Mouse (Mus musculus): ENCODE data around the gene Cdh6. TPM values are rescaled to one million over a fixed set of nuclear protein-coding genes. Genes with fewer than 3 reads are reported as not detected.
A peak's percentile ranks its signal among the peaks of the same experiment; 100 is the strongest.

The Cdh6 gene
- polyA plus RNA-seq (2016; fragmentation: Nextera tagmentation; extraction: Ambion mirVana) = 11.8 and 15.1 TPM in 2 replicates

DNA sequence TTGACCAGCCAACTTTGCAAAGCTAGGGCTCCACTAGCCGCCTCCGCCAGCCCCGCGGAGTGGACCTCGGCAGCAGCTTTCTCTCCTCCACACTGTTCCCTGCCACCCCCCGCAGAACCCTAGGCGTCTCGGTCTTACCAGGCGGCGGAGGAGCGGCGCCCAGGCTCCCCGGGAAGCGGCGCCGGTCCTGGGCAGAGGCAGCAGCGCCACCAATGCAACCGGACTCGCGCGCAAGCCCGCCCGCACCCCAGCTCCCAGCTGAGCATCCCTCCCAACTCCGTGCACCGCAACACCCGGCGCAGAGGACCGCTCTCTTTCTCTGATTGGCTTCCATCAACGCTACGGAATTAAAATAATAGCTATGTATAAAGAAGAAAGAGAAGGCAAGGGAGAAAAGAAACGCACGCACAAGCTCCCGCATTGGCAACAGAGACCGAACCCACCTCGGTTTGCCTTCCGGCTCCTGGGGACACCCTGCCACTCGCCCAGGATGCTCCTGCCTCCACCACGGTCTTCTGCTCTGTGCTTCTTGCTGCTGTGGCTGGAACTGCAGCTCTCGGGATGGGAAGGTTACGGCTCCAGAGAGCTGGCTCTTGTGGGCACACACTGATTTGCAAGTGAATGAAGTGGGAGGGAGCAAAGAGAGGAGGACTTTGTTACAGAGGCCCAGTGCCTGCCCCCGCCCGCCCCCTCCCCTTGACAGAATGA lies at the start of gene Cdh6:
Cdh6 (minus strand) TSS at position 605 of the 708 bp plus-strand sequence.
- H3K36me3 ChIP-seq = no peaks in the 10 kb centered on the region
- peaks cover 40% of the 10 kb centered on the region for H3K4me1 ChIP-seq
- H3K4me3 ChIP-seq = peak within 1 kb of the TSS; percentile 82
- under 1% methylated on average over 42 of the region's 42 CpGs for WGBS
- peak within 1 kb of the TSS; percentile 92 for H3K27ac ChIP-seq (replicated peaks)
- peak; percentile 90 for DNase-seq (ENCODE audit: low spot score)
- H3K27me3 ChIP-seq (ENCODE audit: low read depth, poor library complexity, severe bottlenecking) = peaks cover 38% of the 10 kb centered on the region
- no peaks in the 10 kb centered on the region for H3K9me3 ChIP-seq (replicated peaks)

DNA sequence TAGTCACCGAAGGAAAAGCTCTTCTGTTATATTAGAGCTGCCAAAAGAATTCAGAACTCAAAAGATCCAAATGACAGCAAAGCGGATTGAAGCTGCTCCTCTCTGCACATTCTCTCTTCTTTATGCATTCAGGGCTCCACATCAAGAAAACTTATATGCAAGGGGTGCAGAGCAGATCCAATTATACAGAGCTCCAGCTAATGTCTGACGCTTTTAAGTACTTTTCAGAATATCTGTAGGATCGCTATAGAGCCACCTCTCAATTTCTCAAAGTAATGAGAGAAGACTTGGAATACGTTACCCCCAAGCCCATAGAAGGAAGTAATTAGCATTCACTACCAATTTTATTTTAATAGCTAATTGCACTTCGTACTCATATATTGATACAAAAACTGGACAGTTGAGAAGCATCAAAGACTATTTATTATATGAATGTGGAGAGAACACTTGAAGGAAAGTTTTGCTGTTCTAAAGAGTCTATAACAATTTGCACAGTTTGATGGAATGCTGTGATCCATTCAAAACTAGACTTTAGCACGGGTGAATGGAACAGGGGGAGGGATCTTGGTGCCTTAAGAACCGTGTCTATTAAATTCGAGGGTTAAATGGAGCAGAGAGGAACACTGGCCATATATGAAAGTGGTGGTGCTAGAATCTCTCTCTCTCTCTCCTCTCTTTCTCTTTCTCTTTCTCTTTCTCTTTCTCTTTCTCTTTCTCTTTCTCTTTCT lies 46.4 kb upstream of the Cdh6 start:
- Histone ChIP-seq H3K27me3 (ENCODE audit: low read depth, poor library complexity, severe bottlenecking) (peaks cover under 1% of the 10 kb centered on the region; the same call in 1 of the 2 replicates), H3K4me3 (no peak overlapping the region), H3K9me3 (replicated peaks) (no peaks in the 10 kb centered on the region), H3K27ac (replicated peaks) (no peak overlapping the region), H3K4me1 (peaks cover 32% of the 10 kb centered on the region), H3K36me3 (no peaks in the 10 kb centered on the region)
- 70% methylated on average over 9 of the region's 9 CpGs for WGBS
- DNase-seq (ENCODE audit: low spot score) = no peak

DNA sequence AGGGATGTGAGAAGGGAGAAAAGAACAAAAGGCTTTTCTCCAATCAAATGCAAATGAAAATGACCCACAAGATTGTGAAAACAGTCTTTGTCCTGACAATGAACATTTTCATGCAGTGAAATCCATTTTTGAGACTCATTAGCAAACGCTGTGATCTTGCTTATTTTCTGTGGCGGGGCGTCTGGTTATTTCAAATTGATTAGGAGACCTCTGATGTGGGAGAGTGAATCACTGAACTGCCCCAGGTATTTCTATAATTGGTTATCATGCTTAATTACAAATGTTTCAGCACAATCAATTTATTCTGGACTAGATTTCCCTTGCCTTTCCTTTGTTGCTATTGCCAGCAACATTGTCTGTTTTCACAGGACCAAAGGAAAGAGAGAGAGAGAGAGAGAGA lies 44.3 kb upstream of the Cdh6 start:
- H3K9me3 ChIP-seq (replicated peaks) = no peaks in the 10 kb centered on the region
- DNase-seq (ENCODE audit: low spot score) = no peak

DNA sequence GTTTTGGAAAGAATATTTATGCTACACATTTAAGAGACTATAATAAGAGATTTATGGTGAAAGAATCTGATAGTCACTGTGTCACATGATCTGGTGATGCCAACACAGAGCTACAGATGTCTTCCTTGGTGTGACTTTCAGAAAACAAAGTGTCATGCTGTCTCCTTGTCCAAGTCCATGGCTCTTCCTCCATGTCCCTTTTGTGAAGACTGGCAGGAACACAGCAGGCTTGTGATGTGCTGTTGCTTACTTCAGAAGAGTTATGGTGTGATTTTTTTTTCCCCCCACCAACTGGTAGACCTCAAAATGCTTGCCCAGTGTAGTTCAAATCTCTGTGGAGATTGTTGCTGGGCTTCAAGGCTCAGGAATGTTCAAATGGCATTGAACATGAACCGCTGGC lies 43.7 kb upstream of the Cdh6 start:
- Histone ChIP-seq H3K9me3 (replicated peaks) (no peaks in the 10 kb centered on the region), H3K4me3 (no peak overlapping the region), H3K27ac (replicated peaks) (peak overlapping the region; percentile 59; the same call in 1 of the 2 replicates), H3K4me1 (peaks cover 50% of the 10 kb centered on the region), H3K36me3 (no peaks in the 10 kb centered on the region), H3K27me3 (ENCODE audit: low read depth, poor library complexity, severe bottlenecking) (peaks cover 8% of the 10 kb centered on the region; the same call in 1 of the 2 replicates)
- DNase-seq (ENCODE audit: low spot score) = no peak
- 88% methylated on average over 1 of the region's 1 CpGs for WGBS

More for the DNA sequence above, 44.3 kb upstream of the Cdh6 start:
- H3K4me1 ChIP-seq = peaks cover 44% of the 10 kb centered on the region
- H3K27me3 ChIP-seq (ENCODE audit: low read depth, poor library complexity, severe bottlenecking) = peaks cover 8% of the 10 kb centered on the region; the same call in 1 of the 2 replicates
- whole genome bisulfite sequencing = 68% methylated on average over 3 of the region's 3 CpGs
- no peaks in the 10 kb centered on the region for H3K36me3 ChIP-seq
- H3K4me3 ChIP-seq = no peak overlapping the region
- no peak overlapping the region for H3K27ac ChIP-seq (replicated peaks)

DNA sequence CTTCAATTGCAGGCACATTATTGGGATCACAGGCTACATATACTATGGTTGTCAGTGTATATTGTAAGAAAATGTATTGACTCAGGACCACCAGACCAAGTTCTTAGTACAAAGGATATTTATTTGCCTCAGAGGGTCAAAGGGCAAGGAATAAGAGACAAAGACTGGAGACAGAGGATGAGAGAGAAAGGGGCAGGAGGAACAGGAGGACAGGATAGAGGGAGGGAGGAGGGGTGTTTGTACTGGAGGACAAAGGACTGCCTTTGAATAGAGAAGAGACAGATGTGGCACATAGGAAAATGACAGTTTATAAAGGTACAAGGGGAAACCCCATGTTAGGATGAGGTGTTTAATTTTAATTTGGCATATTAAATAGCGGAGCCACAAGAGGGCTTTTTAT lies 39.5 kb upstream of the Cdh6 start:
- WGBS = 28% methylated on average over 1 of the region's 1 CpGs
- Histone ChIP-seq H3K27me3 (ENCODE audit: low read depth, poor library complexity, severe bottlenecking) (peaks cover 35% of the 10 kb centered on the region), H3K27ac (replicated peaks) (peak overlapping the region; percentile 64), H3K4me1 (peaks cover 50% of the 10 kb centered on the region), H3K4me3 (no peak overlapping the region), H3K9me3 (replicated peaks) (no peaks in the 10 kb centered on the region), H3K36me3 (no peaks in the 10 kb centered on the region)
- DNase-seq (ENCODE audit: low spot score) = peak; percentile 26

DNA sequence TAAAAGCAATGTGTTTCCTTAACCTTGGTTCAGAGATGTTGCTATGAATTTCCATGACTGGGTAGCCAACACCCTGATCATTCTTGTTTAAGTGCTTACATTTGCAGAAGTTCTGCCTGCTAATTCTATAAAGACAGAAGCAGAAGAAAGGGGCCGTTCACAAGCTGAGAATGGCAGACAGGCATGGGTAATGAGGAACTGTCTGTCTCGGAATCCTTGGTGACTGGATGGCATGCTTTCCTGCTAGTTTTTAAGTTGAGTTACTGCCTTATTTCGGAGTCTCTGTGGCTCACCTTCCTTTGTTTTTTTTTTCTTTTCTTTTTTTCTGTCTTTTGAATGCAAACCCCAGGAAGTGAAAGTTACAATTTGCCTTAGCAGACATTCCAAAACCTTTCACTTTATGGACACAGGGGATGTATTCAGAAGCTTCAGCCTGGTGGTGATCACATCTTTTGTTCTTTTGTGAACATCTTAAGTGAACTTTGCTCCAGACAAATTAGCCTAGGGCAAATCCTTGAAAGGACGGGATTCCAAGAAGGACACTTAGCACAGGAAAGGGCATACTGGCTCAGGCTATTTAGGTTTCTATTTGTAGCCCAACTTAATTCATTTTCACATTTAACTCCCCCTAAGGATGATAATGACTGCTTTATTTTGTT lies 38.7 kb upstream of the Cdh6 start:
- Histone ChIP-seq H3K4me3 (peak overlapping the region; percentile 11; the same call in 1 of the 2 replicates), H3K9me3 (replicated peaks) (no peaks in the 10 kb centered on the region), H3K36me3 (no peaks in the 10 kb centered on the region), H3K4me1 (peaks cover 42% of the 10 kb centered on the region), H3K27me3 (ENCODE audit: low read depth, poor library complexity, severe bottlenecking) (peaks cover 37% of the 10 kb centered on the region), H3K27ac (replicated peaks) (peak overlapping the region; percentile 64; the same call in 1 of the 2 replicates)
- peak; percentile 39 for DNase-seq (ENCODE audit: low spot score)
- 7% methylated on average over 4 of the region's 4 CpGs for WGBS

DNA sequence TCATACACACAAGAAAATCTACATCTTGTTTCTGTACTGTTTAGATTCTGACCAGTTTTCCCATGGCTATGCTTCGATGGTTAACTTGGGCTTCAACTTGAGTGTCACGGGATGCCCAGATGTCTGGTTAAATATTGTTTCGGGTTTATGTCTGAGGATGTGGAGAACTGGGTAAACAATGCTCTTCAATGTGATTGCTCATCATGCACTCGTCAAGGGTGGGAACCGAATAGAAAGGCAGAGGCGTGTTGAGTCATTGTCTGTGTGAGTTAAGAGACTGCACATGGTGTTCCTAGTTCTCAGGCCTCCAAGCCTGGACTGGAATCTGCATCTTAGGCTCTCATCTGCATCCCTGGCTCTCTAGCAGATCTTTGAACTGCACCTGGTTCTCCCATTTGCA lies 36.7 kb upstream of the Cdh6 start:
- Histone ChIP-seq H3K27ac (replicated peaks) (no peak overlapping the region), H3K4me1 (peaks cover 32% of the 10 kb centered on the region), H3K9me3 (replicated peaks) (no peaks in the 10 kb centered on the region), H3K4me3 (no peak overlapping the region), H3K27me3 (ENCODE audit: low read depth, poor library complexity, severe bottlenecking) (peaks cover 37% of the 10 kb centered on the region), H3K36me3 (no peaks in the 10 kb centered on the region)
- WGBS = 91% methylated on average over 6 of the region's 6 CpGs
- DNase-seq (ENCODE audit: low spot score) = no peak

DNA sequence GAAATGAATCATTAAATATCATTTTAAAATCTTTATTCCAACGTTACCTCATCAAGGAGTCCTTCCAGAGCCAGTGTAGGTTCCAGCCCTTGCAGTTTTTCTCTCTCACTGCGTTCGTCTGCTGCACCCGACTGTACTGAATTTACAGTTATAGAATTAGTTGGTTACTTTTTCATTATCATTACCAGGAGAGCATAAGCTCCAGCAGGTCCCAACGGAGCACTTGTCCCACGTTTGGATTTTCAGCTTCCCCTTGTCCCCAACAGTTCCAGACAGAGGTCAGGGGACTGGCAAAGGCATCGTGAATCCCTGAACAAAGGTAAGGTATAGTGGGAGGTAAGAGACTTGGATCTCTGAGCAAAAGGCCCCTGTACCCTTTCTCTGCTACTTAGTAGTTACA lies 35.2 kb upstream of the Cdh6 start:
- peaks cover 29% of the 10 kb centered on the region for H3K27me3 ChIP-seq (ENCODE audit: low read depth, poor library complexity, severe bottlenecking)
- WGBS = 84% methylated on average over 7 of the region's 7 CpGs
- H3K9me3 ChIP-seq (replicated peaks) = no peaks in the 10 kb centered on the region
- no peak for DNase-seq (ENCODE audit: low spot score)
- H3K4me1 ChIP-seq = peaks cover 29% of the 10 kb centered on the region
- H3K4me3 ChIP-seq = no peak overlapping the region
- H3K36me3 ChIP-seq = no peaks in the 10 kb centered on the region
- no peak overlapping the region for H3K27ac ChIP-seq (replicated peaks)

DNA sequence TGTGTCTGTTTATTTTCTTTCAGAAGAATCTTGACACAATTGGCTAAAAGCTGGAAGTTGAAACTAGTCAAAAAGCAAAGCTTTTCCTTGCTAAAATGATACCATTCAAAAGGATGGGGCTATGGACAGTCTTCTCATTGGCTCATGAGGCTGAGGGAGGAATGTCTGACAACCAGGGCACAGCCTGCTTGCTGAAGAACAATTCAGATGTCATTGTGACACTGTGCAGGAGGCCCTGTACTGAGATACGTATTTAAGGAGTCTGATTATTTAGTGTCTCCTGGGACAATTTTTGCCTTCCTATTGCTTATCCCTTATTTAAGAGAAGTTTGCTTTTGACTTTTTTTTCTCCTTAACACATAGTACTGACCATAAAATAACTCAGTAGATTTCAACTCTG lies 22.8 kb upstream of the Cdh6 start:
- Histone ChIP-seq H3K4me3 (no peak overlapping the region), H3K27me3 (ENCODE audit: low read depth, poor library complexity, severe bottlenecking) (no peaks in the 10 kb centered on the region), H3K27ac (replicated peaks) (no peak overlapping the region), H3K36me3 (no peaks in the 10 kb centered on the region), H3K4me1 (peaks cover 6% of the 10 kb centered on the region; the same call in 1 of the 2 replicates), H3K9me3 (replicated peaks) (no peaks in the 10 kb centered on the region)
- DNase-seq (ENCODE audit: low spot score) = no peak
- WGBS = 18% methylated on average over 1 of the region's 1 CpGs

DNA sequence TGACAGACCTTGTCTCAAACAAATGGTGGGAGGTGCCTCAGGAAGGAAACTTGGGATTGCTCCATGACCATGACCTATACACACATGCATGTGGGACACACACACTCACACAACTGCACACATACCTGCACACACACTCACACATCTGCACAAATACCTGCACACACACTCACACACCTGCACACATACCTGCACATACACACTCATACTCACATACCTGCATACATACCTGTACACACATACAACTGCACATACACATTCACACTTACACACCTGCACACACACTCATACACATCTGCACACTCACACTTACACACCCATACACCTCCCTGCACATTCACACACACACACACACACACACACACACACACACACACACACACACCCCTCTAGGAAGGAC lies 20.6 kb upstream of the Cdh6 start:
- H3K4me3 ChIP-seq = no peak overlapping the region
- H3K4me1 ChIP-seq = peaks cover 6% of the 10 kb centered on the region; the same call in 1 of the 2 replicates
- no peak for DNase-seq (ENCODE audit: low spot score)
- H3K9me3 ChIP-seq (replicated peaks) = no peaks in the 10 kb centered on the region
- H3K36me3 ChIP-seq = no peaks in the 10 kb centered on the region
- no peak overlapping the region for H3K27ac ChIP-seq (replicated peaks)
- no peaks in the 10 kb centered on the region for H3K27me3 ChIP-seq (ENCODE audit: low read depth, poor library complexity, severe bottlenecking)

DNA sequence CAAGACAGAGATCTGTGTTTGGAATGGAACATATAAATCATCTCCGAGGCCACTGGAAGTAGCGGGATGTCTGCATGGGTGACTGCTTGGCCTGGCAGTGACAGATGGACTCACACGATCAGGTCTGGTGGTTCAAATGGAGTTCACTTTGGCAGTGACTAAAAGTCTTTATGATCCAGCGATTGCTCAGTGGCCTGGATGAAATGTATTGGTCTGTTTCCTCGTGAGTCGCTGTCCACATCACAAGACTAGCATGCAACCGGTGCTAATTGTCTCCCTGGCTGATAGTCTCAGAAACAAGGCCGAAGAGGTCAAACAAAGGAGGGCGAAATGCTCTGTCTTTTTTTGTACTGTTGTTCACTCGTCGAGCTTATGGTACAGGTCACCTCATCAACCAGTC lies 19.6 kb upstream of the Cdh6 start:
- peaks cover 6% of the 10 kb centered on the region; the same call in 1 of the 2 replicates for H3K4me1 ChIP-seq
- 78% methylated on average over 11 of the region's 11 CpGs for WGBS
- no peak overlapping the region for H3K4me3 ChIP-seq
- no peak for DNase-seq (ENCODE audit: low spot score)
- no peak overlapping the region for H3K27ac ChIP-seq (replicated peaks)
- no peaks in the 10 kb centered on the region for H3K27me3 ChIP-seq (ENCODE audit: low read depth, poor library complexity, severe bottlenecking)
- no peaks in the 10 kb centered on the region for H3K9me3 ChIP-seq (replicated peaks)
- H3K36me3 ChIP-seq = no peaks in the 10 kb centered on the region

DNA sequence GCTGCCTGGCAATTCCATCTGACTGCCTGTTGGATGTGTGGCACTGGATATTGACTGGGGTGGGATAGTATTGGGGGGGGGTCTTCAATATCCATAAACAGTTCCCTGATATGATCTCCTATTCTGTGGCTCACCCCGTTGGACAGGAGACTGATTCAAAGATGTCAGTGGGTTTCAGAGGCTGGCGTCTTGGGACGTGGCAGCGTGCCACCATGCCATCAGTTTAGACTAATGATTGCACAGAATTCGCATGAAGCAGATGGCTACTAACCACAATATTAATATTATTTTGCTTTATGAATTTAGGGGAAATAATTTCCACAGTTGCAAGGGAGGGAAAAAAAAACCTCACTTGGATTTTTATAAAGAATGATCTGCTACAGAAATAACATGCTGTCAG lies 10.2 kb upstream of the Cdh6 start:
- 91% methylated on average over 5 of the region's 5 CpGs for WGBS
- Histone ChIP-seq H3K27me3 (ENCODE audit: low read depth, poor library complexity, severe bottlenecking) (peaks cover 21% of the 10 kb centered on the region; the same call in 1 of the 2 replicates), H3K36me3 (no peaks in the 10 kb centered on the region), H3K27ac (replicated peaks) (no peak overlapping the region), H3K4me3 (no peak overlapping the region), H3K9me3 (replicated peaks) (no peaks in the 10 kb centered on the region), H3K4me1 (0 out of 2 replicates have a peak, but pooled peaks cover 3% of the 10 kb centered on the region)
- no peak for DNase-seq (ENCODE audit: low spot score)
